Mouse (Mus musculus) hindbrain, postnatal 0 days (tissue): ENCODE measurements around the gene Dgkd. TPM values are rescaled to one million over a fixed set of nuclear protein-coding genes. Genes with fewer than 3 reads are reported as not detected.

ENCODE experiments used
- ATAC-seq: fragments of 200-750 bp; cut with Nextera tagmentation; 2 replicates; pipeline ENCODE4 v1.8.0; 2017; ENCODE audit warnings: mild to moderate bottlenecking, moderate TSS enrichment, moderate library complexity
- DNase-seq: peaks from one replicate; pipeline ENCODE4 v3.0.0-alpha.2; 2015; ENCODE audit warnings: low spot score
- H3K27ac ChIP-seq: fragments of 300-500 bp; sonication (generic); 2 replicates; pipeline ENCODE4 v1.5.1; 2014; ENCODE audit warnings: mild to moderate bottlenecking
- H3K27me3 ChIP-seq: fragments of 300-500 bp; sonication (generic); 2 replicates; pipeline ENCODE4 v1.6.1; 2014; ENCODE audit warnings: low read length, mixed read lengths; ENCODE audit not compliant: insufficient read depth
- H3K36me3 ChIP-seq: fragments of 300-500 bp; sonication (generic); 2 replicates; pipeline ENCODE4 v1.6.1; 2014; ENCODE audit warnings: low read length, mixed read lengths; ENCODE audit not compliant: insufficient read depth
- H3K4me1 ChIP-seq: fragments of 300-500 bp; sonication (generic); 2 replicates; pipeline ENCODE4 v1.6.1; 2014; ENCODE audit warnings: antibody characterized with exemption, low read length, mixed read lengths; ENCODE audit not compliant: insufficient read depth
- H3K4me2 ChIP-seq: fragments of 300-500 bp; sonication (generic); 2 replicates; pipeline ENCODE4 v1.6.1; 2014; ENCODE audit warnings: low read depth, mild to moderate bottlenecking, low read length, moderate library complexity, mixed read lengths
- H3K4me3 ChIP-seq: fragments of 300-500 bp; sonication (generic); 2 replicates; pipeline ENCODE4 v1.5.1; 2014; ENCODE audit warnings: low read length
- H3K9ac ChIP-seq: fragments of 300-500 bp; sonication (generic); replicated peaks from 2 replicates; pipeline ENCODE4 v1.6.1; 2014; ENCODE audit warnings: mild to moderate bottlenecking, low read length, moderate library complexity, mixed read lengths
- H3K9me3 ChIP-seq: fragments of 300-500 bp; sonication (generic); 2 replicates; pipeline ENCODE4 v1.6.1; 2016; ENCODE audit warnings: low read length, mixed read lengths
- CTCF ChIP-seq: IDR thresholded peaks from 2 replicates; pipeline ENCODE4 v1.5.1; 2016; ENCODE audit warnings: antibody characterized with exemption, control low read depth, low read depth
- WGBS: fragments of 180-500 bp; shearing (Covaris S2); extraction: QIAGEN DNeasy Blood & Tissue Kit; methylation state at CpG from one replicate; pipeline ENCODE4 v1.1.7; 2014; 5-methylcytosine and 5-hydroxymethylcytosine counted together
- polyA plus RNA-seq: library from polyadenylated mRNA; unstranded; fragments of >200 nt; fragmentation: Nextera tagmentation; extraction: Ambion mirVana; gene quantifications from 2 replicates; pipeline ENCODE4 v1.2.1, GENCODE M21; 2015
- total RNA-seq: library from RNA; depleted of rRNA; stranded (reverse); fragments of >200 nt; gene quantifications from 2 replicates; pipeline ENCODE4 v1.2.3, GENCODE M21; 2014

Gene Dgkd
- total and polyA plus RNA-seq, 2 experiments from 2014 or later: 33.5 to 78.0 TPM

DNA sequence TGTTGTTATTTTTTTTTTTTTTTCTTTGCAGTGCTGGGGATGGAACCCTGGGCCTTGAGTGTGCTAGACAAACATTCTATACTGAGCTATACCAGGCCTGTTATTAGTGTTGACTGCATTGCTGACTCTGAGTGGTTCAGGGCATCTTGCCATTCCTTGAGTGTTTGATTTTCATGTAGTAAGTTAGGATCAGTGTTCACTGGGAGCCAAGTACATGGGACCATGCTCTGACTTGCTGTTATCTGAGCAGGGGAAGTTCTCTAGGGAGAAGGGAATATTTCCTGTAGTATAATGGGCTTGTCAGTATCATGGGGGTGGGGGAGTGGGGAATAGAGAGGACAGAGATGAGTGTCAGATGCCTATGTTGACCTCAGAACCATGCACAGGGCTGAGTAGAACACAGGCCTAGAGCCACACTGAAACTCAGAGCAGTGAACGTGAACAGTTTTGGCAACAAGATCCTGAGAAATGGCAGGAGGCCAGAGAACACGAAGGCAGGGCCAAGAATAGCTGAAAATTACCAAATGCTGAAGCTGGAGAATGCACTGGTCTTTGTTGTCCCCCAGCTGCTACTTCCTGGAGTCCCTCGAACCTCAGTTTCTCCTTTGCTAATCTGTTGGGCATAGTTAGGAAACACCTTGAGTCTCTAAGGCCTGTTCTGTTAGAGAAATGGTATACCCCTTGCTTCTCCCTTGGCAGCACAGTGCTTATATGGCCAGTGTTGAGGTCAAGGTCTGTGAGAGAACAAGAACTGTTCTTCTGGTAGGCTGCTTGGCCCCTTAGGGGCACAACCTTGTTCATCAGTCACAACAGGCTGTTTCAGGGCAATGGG lies 26.6 kb downstream of the Dgkd start:
- Histone ChIP-seq H3K4me3 (no peak overlapping the region), H3K27me3 (no peaks in the 10 kb centered on the region), H3K4me2 (no peak overlapping the region), H3K36me3 (no peaks in the 10 kb centered on the region; the same call in 1 of the 2 replicates), H3K27ac (peak overlapping the region; percentile 41), H3K9me3 (no peaks in the 10 kb centered on the region), H3K4me1 (peaks cover 20% of the 10 kb centered on the region; the same call in 1 of the 2 replicates), H3K9ac (no peak overlapping the region)
- no peak for TF ChIP-seq CTCF
- DNase-seq (peak; percentile 72), ATAC-seq (peak; percentile 66; the same call in 1 of the 2 replicates)
- WGBS: 22% methylated on average over 3 of the region's 3 CpGs

GRCm38 (mm10) chr1:87880326-87880627 lies 27.2 kb downstream of the Dgkd start:
- no peak for TF ChIP-seq CTCF
- ATAC-seq: no peak
- WGBS: 75% methylated on average over 6 of the region's 6 CpGs

DNA sequence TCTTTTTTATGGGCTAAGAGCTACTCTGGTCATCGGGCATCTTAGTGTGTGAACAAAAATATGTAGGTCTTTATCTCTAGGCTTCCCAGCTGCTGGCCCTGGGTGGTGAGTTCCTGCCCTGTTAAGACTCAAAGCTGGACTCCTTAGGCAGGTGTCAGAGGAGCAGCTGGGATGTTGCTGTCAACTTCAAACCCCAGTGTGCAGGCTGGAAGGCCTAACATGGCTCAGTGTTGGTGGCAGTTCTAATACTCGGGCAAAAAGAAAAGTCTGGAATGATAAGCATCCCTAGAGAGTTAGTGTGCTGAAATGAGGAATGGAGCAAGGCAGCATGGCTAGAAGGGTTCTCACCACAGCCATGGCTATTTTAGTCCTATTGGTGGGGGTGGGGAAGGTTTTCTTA lies 27.8 kb downstream of the Dgkd start:
- DNase-seq: no peak
- 71% methylated on average over 2 of the region's 2 CpGs for WGBS
- Histone ChIP-seq H3K9ac (no peak overlapping the region), H3K4me1 (peaks cover 20% of the 10 kb centered on the region; the same call in 1 of the 2 replicates), H3K27me3 (no peaks in the 10 kb centered on the region), H3K27ac (no peak overlapping the region), H3K9me3 (no peaks in the 10 kb centered on the region), H3K4me3 (no peak overlapping the region), H3K36me3 (no peaks in the 10 kb centered on the region; the same call in 1 of the 2 replicates), H3K4me2 (no peak overlapping the region)
- no peak for ATAC-seq
- TF ChIP-seq CTCF: no peak

More at GRCm38 (mm10) chr1:87880326-87880627, 27.2 kb downstream of the Dgkd start:
- no peak overlapping the region for H3K4me3 ChIP-seq
- H3K4me1 ChIP-seq: peaks cover 20% of the 10 kb centered on the region; the same call in 1 of the 2 replicates
- no peak overlapping the region for H3K4me2 ChIP-seq
- H3K27me3 ChIP-seq: no peaks in the 10 kb centered on the region
- no peaks in the 10 kb centered on the region for H3K9me3 ChIP-seq
- no peak for DNase-seq
- no peaks in the 10 kb centered on the region; the same call in 1 of the 2 replicates for H3K36me3 ChIP-seq
- H3K27ac ChIP-seq: peak overlapping the region; percentile 41
- no peak overlapping the region for H3K9ac ChIP-seq

DNA sequence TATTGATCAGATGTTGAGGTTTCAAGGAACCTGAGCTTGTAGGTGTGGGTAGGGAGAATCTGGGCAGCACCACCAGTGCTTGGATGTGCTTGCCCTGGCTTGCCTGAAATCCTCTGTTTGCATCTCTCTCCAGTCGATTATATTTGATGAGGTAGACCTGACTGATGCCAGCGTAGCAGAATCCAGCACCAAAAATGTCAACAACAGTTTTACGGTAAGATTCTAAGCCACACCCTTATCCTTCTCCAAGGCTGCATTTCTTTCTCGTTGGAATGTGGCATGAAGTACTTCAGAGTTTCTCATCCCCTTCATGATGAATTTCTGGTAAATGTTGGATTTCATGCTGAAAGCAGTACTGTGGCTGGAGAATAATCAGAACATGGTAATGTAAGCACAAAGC lies 28.6 kb downstream of the Dgkd start:
- no peak for DNase-seq
- no peak overlapping the region for H3K4me3 ChIP-seq
- no peak overlapping the region for H3K9ac ChIP-seq
- 80% methylated on average over 4 of the region's 4 CpGs for WGBS
- no peak overlapping the region for H3K27ac ChIP-seq
- no peak for TF ChIP-seq CTCF
- H3K4me1 ChIP-seq: peaks cover 20% of the 10 kb centered on the region; the same call in 1 of the 2 replicates
- no peaks in the 10 kb centered on the region for H3K9me3 ChIP-seq
- H3K4me2 ChIP-seq: no peak overlapping the region
- no peaks in the 10 kb centered on the region for H3K27me3 ChIP-seq
- no peaks in the 10 kb centered on the region; the same call in 1 of the 2 replicates for H3K36me3 ChIP-seq
- ATAC-seq: no peak

- H3K9me3 ChIP-seq: no peaks in the 10 kb centered on the region
Measured at GRCm38 (mm10) chr1:87882554-87882953, 29.5 kb downstream of the Dgkd start.

GRCm38 (mm10) chr1:87890960-87891359 lies 37.9 kb downstream of the Dgkd start:
- no peak overlapping the region for H3K27ac ChIP-seq
- no peak overlapping the region for H3K4me2 ChIP-seq
- H3K9me3 ChIP-seq: no peaks in the 10 kb centered on the region
- DNase-seq (no peak), ATAC-seq (no peak)
- 83% methylated on average over 1 of the region's 1 CpGs for WGBS
- H3K4me3 ChIP-seq: no peak overlapping the region
- TF ChIP-seq CTCF: no peak
- no peaks in the 10 kb centered on the region for H3K27me3 ChIP-seq
- H3K9ac ChIP-seq: no peak overlapping the region
- H3K4me1 ChIP-seq: no peaks in the 10 kb centered on the region
- H3K36me3 ChIP-seq: no peaks in the 10 kb centered on the region

More at GRCm38 (mm10) chr1:87882554-87882953, 29.5 kb downstream of the Dgkd start:
- no peak overlapping the region for H3K9ac ChIP-seq
- H3K27me3 ChIP-seq: no peaks in the 10 kb centered on the region
- H3K36me3 ChIP-seq: no peaks in the 10 kb centered on the region; the same call in 1 of the 2 replicates
- DNase-seq (no peak), ATAC-seq (no peak)
- no peak overlapping the region for H3K27ac ChIP-seq
- peaks cover 17% of the 10 kb centered on the region; the same call in 1 of the 2 replicates for H3K4me1 ChIP-seq
- H3K4me2 ChIP-seq: no peak overlapping the region
- no peak overlapping the region for H3K4me3 ChIP-seq
- no peak for TF ChIP-seq CTCF

DNA sequence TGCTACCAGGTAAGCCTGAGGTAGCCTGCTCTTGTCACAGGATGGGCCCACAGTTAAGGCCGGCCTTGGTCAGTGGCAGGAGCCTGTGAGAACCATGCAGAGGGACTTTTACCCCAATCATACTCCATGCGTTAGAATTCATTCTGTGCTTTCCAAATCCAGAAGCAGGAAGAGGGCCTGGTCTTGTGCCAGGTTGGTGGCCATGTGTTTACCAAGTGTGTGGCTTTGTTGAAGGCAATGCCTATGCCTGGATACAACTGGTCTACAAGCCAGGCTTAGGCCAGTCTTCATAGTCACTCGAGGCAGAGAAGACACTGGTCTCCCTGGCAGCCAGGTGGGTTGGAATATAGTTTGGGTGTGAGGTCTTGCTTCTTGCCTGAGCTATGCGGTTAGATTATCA lies 38.5 kb downstream of the Dgkd start:
- H3K4me3 ChIP-seq: no peak overlapping the region
- H3K27ac ChIP-seq: no peak overlapping the region
- TF ChIP-seq CTCF: no peak
- ATAC-seq (no peak), DNase-seq (no peak)
- no peaks in the 10 kb centered on the region for H3K27me3 ChIP-seq
- no peak overlapping the region for H3K4me2 ChIP-seq
- H3K9ac ChIP-seq: no peak overlapping the region
- H3K4me1 ChIP-seq: no peaks in the 10 kb centered on the region
- no peaks in the 10 kb centered on the region for H3K9me3 ChIP-seq
- no peaks in the 10 kb centered on the region for H3K36me3 ChIP-seq
- 83% methylated on average over 4 of the region's 4 CpGs for WGBS
